Mouse (Mus musculus) urinary bladder, postnatal 14 days (tissue): ENCODE results near the gene Astn2.

Source experiments
- DNase-seq: peaks from one replicate; pipeline ENCODE4 v3.0.0; 2021; ENCODE audit warnings: low spot score

Gene Astn2

GRCm38 (mm10) chr4:66312733-66313132 is 91.7 kb downstream of the Astn2 start:
- no peak for DNase-seq

DNA sequence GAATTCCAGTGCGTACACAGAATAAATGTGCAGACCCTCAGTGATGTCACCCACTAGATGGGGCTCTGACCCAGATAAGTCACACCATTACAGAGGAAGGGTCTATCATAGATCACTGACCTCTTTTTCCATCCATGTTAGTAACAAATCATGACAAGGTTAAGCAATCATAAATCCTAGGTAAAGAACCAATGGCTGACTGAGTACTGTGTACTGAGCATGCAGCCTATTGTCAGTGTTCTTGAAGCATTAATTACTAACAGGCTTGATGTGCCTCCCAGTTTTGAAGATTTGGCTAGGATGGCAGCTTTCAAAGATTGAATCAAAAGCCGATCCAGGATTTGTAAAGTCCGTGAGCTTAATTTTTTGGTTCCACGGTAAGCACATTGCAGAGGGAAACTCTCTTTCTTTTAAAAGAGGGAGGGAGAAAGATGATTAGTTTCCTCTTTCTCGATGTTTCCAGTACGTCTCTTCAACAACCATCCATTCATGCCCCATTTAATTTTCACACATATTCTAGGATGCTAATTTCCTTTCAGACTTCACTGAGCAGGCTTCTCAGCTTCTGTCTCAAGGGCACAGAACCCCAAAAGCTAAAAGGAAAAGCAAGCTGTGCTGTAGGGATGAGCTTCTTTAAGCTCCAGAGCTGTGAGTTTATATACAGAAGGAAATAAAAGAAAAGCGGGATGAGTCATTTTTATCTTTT is 93.9 kb downstream of the Astn2 start:
- DNase-seq = no peak

DNA sequence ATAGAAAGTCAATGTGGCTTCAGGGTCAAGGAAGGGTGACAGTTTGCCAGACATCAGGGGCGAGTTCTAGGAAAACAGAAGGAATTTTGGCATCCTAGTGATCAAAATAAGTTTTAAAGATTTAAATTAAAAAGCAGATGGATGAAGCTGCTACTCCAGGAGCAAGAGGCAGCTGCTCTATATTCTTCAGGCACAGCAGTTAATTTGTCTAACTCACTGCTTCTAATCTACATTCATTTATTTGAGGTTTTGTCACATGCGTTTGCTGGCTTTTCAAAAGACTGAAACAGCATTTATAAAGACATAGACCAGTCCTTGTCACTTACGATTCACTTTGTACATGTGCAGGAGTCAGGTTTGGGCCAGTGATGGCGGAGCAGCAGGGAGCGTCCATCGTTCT is 98.0 kb downstream of the Astn2 start:
- DNase-seq = no peak

- no peak for DNase-seq
Observed at GRCm38 (mm10) chr4:66302686-66303310, 101.6 kb downstream of the Astn2 start.

DNA sequence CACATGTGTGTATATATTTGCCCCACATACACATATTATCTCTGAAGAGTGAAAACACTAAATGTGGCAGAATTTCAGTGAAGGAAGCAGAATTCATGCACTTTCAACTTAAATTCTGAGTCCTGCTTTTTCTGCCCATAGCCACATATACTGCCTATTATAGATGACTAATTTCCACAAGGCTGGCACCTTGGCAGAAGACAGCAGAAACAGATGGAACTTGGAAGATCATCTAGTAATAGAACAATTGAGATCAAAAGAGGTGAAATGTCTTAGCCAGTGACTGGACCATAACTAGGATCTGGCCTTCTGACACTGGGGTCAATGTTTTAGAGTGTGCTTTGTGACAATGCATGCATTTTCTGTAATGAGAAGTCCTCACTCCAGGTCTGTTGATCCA is 119.4 kb downstream of the Astn2 start:
- no peak for DNase-seq

GRCm38 (mm10) chr4:66276096-66276495 is 128.3 kb downstream of the Astn2 start:
- no peak for DNase-seq

GRCm38 (mm10) chr4:66271550-66272117 is 132.8 kb downstream of the Astn2 start:
- no peak for DNase-seq

GRCm38 (mm10) chr4:66264031-66264430 is 140.4 kb downstream of the Astn2 start:
- DNase-seq = no peak

DNA sequence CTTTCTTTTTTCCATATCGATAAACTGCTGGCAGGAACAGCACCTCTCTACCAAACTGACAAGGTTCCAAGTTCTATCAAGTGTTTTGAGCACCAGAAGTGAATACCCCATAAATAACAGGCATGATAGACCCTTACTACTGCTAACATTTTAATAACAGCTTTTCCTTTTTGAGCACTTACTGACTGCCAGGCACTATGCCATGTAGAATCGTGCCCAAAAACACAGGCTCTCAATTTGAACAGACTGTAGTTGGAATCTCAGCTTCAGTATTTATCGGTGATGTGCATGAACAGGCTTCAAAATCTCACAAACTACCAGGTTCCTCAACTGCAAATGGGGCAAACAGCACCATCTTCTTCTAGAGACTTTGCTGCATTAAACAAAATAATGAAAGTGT is 143.1 kb downstream of the Astn2 start:
- DNase-seq = no peak

DNA sequence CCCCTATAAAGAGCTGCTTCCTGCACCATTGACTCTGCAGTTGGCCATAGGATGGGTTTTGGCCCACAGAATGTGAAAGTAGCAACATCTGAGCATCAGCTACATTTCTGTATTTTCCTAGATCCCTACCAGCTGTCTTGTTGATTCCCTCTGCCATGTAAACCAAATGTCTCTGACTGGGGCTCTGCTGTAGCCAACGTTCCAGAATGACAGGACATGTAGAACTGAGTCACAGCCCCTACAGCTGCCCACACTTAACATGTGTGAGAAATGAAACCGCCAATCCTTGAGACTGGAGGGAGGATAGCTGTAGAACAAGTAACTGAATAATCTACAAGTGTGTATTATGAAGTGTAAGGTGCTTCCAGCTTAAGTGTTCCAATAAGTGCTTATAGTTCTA is 145.5 kb downstream of the Astn2 start:
- DNase-seq = no peak

GRCm38 (mm10) chr4:66254695-66255492 is 149.5 kb downstream of the Astn2 start:
- no peak for DNase-seq

GRCm38 (mm10) chr4:66248521-66248920 is 155.9 kb downstream of the Astn2 start:
- DNase-seq = no peak

DNA sequence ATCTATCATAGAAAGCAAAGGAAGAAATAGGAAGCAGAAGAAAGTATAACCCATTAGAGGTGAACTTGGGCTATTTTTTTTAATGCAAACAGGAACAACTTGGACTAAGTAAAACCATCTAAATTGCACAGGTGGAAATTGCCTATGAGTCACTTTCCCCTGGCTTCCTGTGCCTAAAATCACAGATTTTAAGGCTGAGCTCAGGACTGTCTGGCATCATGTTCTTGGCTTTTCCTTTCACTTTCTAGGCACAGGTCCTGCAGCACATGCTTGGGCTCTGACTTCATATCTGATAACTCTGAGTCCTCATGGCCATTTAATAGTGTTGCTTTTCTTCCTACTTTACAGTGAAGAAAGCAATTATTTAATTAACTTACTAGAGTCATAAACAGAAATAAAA is 161.7 kb downstream of the Astn2 start:
- DNase-seq = no peak

GRCm38 (mm10) chr4:66232799-66233198 is 171.6 kb downstream of the Astn2 start:
- no peak for DNase-seq

GRCm38 (mm10) chr4:66232350-66232749 is 172.1 kb downstream of the Astn2 start:
- no peak for DNase-seq

- no peak for DNase-seq
Observed at GRCm38 (mm10) chr4:66230735-66231134, 173.7 kb downstream of the Astn2 start.

DNA sequence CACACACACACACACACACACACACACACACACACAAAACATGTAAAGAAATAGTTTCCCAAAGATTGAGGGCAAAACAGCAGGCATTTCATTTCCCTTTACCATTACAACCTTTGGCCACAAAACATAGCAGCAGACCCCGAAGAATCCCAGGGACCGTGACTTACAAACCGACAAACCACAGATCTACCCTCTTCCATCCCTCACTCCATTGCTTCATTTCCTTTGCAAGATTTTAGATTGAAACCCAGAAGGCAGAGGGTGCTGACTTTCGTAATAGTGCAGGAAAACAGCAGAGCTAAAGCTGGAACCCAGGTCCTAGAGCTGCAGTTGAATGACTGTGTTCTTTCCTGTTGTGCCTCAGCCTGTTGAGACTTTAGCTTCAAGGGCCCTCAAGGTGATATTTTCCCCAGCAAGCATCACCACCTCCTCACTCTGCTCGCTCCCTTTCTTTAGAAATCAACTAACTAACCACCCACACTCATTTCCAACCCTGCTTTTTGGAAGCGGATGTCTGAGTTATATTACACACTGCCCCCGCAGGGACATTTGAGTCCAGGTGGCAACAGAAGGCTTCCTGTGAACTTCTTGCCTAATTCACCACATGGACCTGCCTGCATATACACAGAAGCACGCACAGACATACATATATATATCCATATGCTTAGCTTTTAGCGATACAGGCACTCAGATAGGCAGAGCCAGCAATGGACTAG is 181.7 kb downstream of the Astn2 start:
- no peak for DNase-seq

DNA sequence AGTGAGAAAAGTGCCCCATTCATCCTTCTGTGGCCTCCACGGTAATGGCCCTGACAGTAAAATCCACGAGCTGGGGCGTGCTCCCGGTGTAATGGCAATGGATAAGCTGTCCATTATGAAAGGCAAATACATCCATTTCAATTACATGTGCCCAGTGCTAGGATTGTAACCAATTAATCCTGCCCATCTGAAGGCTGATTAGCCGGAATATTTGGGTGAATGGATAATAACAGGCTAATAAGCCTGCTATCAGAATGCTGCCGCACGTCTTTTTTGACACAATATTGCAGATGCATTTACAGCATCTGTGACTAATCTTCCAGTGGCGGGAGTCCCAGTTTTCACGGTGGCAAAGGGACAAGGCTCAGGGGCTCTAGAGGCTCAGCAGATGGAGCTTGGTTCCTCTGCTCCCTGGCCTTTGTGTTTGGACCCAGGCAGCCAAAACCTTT is 189.2 kb downstream of the Astn2 start:
- no peak for DNase-seq

DNA sequence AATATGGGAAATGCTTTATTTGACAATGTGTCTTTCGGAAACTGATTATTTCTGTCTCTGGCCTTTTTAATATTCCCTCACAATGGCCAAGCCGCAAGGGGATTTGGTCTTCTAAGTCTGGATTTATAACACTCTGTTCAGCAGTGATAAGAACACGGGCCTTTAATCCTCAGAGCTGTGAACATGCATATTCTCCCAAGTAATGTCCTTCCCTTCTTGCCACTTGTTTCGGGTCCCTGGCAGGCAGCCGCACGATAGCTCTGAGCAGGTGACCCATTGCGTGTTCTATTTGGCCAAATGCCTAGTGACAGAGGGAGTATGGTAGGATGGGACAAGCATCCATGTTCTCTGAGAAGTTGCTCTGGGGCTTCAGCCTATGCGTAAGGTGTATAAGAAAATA is 214.8 kb downstream of the Astn2 start:
- DNase-seq = no peak

DNA sequence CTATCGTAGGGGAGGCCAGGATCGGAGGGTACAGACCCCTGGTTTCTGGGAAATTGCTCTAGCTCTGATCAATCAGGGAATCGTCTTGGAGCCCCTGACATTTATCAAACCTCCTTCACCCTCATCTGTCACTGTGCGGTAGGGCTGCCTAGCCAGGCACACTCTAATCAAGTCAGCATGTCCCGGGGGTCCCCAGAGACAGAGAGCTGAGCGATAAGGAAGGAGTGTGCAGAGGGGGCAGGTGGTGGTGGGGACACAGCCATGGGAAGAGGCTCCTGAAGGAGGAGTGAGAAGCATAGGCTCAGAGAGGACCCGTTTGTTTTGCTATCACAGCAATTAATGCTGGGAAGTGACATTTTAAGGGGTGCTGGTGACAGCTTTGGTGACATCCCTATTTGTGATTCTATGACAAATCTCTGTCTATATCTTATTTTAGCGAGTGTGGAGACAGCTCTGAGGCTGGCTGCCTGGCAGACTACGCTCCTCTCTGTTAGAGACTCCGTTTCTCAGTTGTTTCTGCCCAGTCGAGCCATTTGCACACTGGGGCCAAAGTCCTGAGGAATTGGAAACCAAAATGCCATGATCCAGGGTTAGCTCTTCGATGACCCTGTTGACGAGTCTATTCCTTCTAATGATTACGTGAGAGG is 228.4 kb downstream of the Astn2 start:
- no peak for DNase-seq

- no peak for DNase-seq
Observed at GRCm38 (mm10) chr4:66171583-66171982, 232.8 kb downstream of the Astn2 start.

GRCm38 (mm10) chr4:66170787-66171186 is 233.6 kb downstream of the Astn2 start:
- DNase-seq = no peak
